Mouse (Mus musculus): ENCODE measurements around the gene Slc13a3. TPM values are rescaled to one million over a fixed set of nuclear protein-coding genes. Genes with fewer than 3 reads are reported as not detected.
"Not testable (repeated sequence)": the region's sequence is repeated elsewhere in the genome, so short reads cannot be mapped to it uniquely, and the experiment has no call there.

Slc13a3 gene
- 0.41 and 0.53 TPM in 2 replicates for polyA plus RNA-seq (2015; fragmentation: Nextera tagmentation; extraction: Ambion mirVana)

- DNase-seq (ENCODE audit: low spot score): no peak
These were observed at the start of gene Slc13a3 for GRCm38 (mm10) chr2:165473003-165473402. Gene Slc13a3, minus strand, starts transcription at chr2:165473230.

DNA sequence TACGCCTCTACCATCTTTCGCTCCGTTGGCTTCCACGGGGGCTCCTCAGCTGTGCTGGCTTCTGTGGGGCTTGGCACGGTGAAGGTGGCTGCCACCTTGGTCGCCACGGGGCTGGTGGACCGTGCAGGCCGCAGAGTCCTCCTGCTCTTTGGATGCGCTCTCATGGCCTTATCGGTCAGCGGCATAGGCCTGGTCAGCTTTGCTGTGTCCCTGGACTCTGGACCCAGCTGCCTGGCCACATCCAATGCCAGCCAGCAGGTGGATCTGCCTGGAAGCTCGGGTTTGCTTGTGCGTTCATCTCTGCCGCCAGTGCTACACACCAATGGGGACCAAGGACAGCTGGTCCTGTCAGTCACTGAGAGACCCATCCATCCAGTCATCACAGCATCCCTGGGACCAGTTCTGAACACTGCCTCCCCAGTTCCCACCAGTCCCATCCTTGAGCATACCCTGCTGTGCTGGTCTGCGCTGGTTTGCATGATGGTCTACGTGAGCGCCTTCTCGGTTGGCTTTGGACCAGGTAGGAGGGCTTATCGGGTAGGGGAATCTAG, 42.2 kb upstream of the Slc13a3 start:
- DNase-seq (ENCODE audit: low spot score): no peak

DNA sequence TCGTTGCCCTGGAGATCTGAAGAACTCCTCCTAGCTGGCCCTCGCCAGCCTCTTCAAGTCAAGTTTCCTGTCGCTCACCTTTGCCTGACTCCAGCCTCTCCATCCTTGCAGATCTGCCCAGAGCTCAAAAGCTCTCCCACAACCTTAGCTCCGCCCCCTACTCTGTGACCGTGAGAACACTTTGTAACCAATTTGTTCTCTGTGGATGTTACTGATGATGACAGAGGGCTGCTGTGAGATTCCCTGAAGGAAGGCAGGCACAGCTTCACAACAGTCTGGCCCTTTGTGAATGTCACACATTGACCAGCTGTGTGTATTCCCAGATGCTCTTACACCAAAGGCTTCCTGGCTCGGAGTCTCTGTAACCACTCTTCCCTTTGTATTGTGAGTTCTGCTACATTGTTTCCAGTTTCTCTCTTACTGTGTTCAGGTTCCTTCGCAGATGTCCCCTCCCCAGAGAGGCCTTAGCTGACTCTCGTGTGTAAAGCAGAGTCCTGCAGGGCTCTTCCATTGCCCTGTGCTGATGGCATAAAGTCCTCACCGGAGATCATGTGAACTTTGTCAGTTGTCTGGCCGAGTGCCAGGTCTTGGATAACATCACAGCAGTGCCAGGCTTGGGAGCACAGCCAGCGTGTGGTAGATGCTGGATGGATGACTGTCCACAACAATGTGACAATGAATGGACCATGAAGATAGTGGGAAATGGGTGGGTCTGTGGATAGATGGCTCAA, 40.0 kb upstream of the Slc13a3 start:
- no peak for DNase-seq (ENCODE audit: low spot score)

DNA sequence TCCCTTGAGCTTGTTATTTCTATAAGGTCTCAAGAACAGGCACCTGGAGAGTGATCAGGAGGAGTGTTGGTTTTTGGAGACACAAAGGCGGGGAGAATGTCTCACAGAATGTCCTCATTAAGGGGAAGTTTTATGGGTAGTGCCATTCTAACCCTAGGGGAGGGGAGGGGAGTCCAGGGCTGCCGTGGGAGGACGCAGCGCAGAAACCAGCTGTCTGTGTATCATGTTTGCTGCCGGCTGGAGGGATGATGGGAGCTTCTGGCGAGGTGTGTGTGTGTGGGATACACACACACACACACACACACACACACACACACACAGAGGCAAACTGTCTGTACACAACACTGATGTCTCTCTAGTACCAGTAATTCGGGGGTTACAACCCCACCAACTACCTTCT, 39.4 kb upstream of the Slc13a3 start:
- DNase-seq (ENCODE audit: low spot score): no peak

GRCm38 (mm10) chr2:165511530-165511929, 38.5 kb upstream of the Slc13a3 start:
- not testable (repeated sequence) for DNase-seq (ENCODE audit: low spot score)

DNA sequence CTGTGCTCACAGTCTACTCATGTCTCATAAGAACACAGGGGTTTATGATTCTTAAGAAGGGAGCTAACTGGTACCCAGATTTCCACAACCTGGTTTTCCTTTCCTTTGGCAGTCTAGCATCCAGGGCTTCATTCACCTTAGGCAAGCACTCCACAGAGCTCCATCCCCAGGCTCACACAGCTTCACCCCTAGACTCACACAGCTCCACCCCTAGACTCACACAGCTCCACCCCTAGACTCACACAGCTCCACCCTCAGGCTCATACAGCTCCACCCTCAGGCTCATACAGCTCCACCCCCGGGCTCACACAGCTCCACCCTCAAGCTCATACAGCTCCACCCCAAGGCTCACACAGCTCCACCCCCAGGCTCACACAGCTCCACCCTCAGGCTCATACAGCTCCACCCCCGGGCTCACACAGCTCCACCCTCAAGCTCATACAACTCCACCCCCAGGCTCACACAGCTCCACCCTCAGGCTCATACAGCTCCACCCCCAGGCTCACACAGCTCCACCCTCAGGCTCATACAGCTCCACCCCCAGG, 38.0 kb upstream of the Slc13a3 start:
- not testable (repeated sequence) for DNase-seq (ENCODE audit: low spot score)

DNA sequence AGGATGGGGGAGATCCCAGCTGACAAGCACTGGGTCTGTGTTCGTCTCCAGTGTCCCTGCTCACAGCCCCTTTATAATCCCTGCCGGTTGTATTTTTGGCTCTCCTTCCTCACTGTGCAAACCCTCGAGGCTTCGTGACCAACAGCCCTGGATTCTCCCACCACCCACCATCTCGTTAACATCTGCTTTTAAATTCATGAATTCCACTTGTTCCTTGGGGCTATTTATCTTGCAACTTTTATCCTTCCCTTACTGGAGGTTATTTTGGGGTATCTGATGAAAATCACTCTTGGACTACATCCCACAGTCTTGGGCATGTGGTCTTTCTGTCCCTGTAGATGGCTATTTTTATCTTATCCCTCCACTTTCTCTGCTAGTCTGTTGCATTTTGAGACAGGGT, 37.4 kb upstream of the Slc13a3 start:
- DNase-seq (ENCODE audit: low spot score): no peak

DNA sequence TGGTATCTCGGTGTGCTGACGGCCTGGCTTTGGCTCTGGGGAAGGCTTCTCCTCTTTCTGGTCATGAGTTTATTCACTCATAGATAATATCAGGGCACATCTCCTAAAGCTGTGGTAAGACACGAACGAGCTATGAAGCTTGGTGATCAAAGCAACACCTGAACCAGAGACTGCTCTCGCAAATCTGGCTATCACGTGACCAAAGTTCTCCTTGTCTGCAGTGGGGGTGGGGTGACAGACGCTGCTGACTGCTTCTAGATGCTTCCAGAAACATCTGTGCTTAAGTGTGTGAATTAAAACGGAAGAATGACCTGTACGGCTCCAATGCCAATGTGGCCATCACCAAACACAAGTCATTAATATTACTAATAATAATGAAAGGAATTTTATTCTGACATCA, 36.7 kb upstream of the Slc13a3 start:
- DNase-seq (ENCODE audit: low spot score): peak; percentile 64

DNA sequence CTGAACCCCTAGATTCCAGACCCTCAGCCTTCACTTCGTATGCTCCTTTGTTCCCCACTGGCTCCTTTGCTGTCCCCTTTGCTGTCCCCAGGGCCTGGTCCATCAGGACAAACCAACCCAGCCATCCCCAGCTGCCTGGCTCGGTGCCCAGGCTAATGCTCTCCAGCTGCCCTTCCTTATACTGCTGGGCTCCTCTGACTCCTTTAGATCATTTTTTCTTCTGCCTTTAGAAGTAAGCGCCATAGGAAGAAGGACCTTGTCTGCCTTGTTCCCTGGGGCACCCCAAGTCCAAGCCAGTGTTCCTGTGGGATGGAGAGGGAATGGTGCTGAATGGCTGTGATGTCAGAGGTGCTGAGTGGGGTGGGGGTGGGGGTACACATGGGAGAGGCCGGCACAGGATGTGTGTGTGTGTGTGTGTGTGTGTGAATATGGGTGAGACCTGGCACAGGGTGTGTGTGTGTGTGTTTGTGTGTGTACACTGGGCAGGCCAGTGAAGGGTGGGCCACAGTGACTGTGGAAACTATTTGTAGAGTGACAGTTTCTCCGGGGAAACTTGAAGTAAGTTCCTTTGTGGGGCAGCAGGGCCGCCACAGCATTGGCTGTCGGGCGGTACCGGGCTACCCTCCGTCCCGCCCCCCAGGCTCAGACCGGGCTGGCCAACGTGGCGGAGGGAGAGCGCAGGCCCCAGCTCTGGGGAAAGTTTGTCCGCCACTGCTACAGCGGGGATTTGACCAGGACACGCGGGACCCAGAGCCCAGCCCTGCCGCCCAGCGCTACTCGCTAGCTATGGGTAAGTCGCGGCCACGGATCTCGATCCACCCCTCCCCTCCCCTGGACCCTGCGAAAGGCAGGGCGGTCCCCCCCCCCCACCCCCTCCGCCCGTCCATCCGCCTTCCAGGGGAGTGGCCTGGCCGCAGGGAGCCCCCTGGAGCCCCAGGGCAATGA, 30.5 kb upstream of the Slc13a3 start, which contains the start of gene Slc2a10:
Slc2a10 (plus strand) TSS at position 529 of the 945 bp plus-strand sequence.
- no peak for DNase-seq (ENCODE audit: low spot score)

DNA sequence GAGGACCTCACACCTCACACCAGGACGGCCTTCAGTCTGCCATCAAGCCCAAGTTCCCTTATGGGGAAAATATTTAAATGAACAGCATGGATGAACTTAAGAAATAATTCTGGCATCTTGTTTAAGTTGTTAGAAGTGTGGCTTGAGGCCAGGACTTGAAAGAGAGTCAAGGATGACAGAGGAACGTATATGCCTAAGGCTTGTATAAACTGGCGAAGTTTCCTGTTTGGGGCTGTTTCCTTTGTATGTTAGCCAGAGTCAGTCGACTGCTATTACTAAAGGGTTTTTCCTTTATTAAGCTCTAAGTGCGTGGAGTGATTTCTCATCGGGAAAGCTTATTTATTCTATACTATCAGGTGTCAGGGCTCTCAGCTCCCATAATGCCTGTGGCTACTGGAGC, 25.8 kb upstream of the Slc13a3 start:
- DNase-seq (ENCODE audit: low spot score): no peak

- no peak for DNase-seq (ENCODE audit: low spot score)
These were observed 24.8 kb upstream of the Slc13a3 start for GRCm38 (mm10) chr2:165497706-165498275.

GRCm38 (mm10) chr2:165496251-165496650, 23.2 kb upstream of the Slc13a3 start:
- DNase-seq (ENCODE audit: low spot score): peak; percentile 70

GRCm38 (mm10) chr2:165494495-165494894, 21.5 kb upstream of the Slc13a3 start:
- DNase-seq (ENCODE audit: low spot score): no peak

GRCm38 (mm10) chr2:165493587-165494210, 20.7 kb upstream of the Slc13a3 start:
- no peak for DNase-seq (ENCODE audit: low spot score)

GRCm38 (mm10) chr2:165492648-165493553, 19.9 kb upstream of the Slc13a3 start, which contains the start of gene Trp53rka:
Gene Trp53rka, minus strand, starts transcription at chr2:165493324.
- DNase-seq (ENCODE audit: low spot score): peak; percentile 67

DNA sequence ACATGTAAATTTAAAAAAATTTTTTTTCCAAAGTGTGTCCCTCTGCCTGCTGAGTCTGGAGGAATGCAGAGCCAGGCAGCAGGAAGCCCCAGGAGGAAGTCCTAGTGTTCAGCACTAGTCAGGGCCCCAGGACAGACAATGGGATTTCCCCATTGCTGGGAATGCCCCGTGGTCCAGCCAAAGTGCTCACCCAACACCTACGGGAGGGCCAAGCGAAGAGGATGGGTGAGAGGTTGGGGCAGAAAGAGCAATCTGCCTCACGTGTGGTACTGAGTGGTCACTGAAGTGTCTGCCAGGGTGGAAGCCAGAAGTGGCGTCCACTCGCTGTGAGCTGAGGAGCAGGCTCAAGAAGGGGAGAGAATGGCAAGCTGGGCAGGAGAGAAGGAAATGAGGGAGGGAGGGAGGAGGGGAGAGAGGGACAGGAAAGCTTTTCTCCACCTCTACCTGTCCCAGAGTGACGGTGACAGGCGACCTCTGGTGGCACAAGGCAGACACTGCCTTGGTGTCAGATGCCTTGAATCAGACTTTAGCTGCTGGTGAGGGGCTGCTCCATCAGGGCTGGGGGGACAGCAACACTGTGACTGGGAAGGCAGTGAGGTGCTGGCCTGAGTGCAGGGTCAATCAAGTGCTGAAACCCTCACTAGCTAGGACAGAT, 14.0 kb upstream of the Slc13a3 start:
- peak; percentile 56 for DNase-seq (ENCODE audit: low spot score)

DNA sequence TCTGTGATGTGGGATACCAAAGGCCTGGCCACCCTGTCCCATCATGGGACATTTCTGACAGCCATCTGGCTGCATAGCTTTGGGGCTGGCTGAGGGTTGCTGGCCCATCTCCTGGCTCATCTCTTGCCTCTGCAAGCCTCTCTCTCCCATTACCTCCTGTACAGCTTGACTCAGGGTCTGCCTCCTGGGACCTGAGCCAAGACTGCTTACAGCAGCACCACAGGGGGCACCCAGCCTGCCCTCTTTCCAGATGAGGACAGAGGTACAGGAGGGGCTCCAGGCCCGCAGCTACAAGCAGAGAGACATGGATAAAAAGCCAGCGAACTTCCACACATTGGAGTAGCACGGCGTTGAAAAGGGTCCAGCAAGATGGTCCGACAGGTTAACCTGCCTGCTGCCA, 13.4 kb upstream of the Slc13a3 start:
- no peak for DNase-seq (ENCODE audit: low spot score)

GRCm38 (mm10) chr2:165485826-165486225, 12.8 kb upstream of the Slc13a3 start:
- DNase-seq (ENCODE audit: low spot score): no peak

- no peak for DNase-seq (ENCODE audit: low spot score)
These were observed 11.1 kb upstream of the Slc13a3 start for GRCm38 (mm10) chr2:165484152-165484551.

Measured in thymus, postnatal 0 days (tissue).